Mouse (Mus musculus) adrenal gland, adult 10 weeks (tissue): ENCODE measurements around the gene Slc37a2. TPM values are rescaled to one million over a fixed set of nuclear protein-coding genes. Genes with fewer than 3 reads are reported as not detected.

Source experiments
- polyA plus RNA-seq: library from polyadenylated mRNA; stranded (reverse); fragments of 350-450 nt; fragmentation: Illumina TruSeq; extraction: RNeasy Lipid Tissue Mini Kit (QIAGEN cat#74804); gene quantifications from one replicate; pipeline ENCODE4 v1.2.3, GENCODE M21; 2014; ENCODE audit warnings: low read depth, low replicate concordance

Gene Slc37a2
- 83.0 TPM for polyA plus RNA-seq

GRCm38 (mm10) chr9:37255149-37255888 is at the start of gene Slc37a2:
Gene Slc37a2 (minus strand): TSS chr9:37255738.

DNA sequence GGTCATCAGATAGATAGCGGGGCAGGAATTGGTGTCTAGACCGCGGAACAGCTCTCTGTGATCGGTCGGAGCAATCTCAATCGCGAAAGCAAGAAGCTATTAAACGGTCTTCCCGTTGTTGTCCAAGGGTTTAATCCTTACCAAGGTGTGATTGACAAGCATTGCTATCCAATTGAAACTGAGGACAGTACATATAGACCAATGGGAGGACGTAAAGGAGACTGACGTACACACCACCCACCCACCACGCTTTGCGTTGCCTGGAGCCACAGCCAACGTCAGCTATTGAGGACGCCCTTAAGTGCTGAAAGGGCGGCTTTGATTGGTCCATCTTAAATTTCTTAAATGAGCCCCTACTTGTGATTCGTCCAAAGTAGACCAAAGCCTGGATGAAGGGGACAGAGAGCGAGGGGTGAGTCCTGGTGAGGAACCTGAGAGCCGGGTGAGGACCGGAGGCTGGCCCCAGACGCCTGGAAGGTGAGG is 47.6 kb downstream of the Slc37a2 start, which contains the start of gene Tmem218:
Gene Tmem218, plus strand, starts transcription at position 295 of the 483 bp plus-strand sequence.

Other genes with a start within 250 kb of the Slc37a2 start
- 1.8 TPM for gene Pknox2, start 108.3 kb downstream of the Slc37a2 start, polyA plus RNA-seq
- gene Tmem218, start 47.5 kb downstream of the Slc37a2 start, polyA plus RNA-seq: 9.6 TPM
- gene Ccdc15, start 92.7 kb upstream of the Slc37a2 start, polyA plus RNA-seq: 5.3 TPM
- not detected for gene Hepacam, start 111.6 kb upstream of the Slc37a2 start, polyA plus RNA-seq
- gene Robo4, start 146.2 kb upstream of the Slc37a2 start, polyA plus RNA-seq: 3.8 TPM
- gene Robo3, start 177.5 kb upstream of the Slc37a2 start, polyA plus RNA-seq: not detected
- 32.6 TPM for gene Msantd2, start 233.6 kb upstream of the Slc37a2 start, polyA plus RNA-seq